ENCODE assay signal across 13 mouse cellular contexts in genomic region chr4:33988466-33989089, GRCm38 (mm10).
"Had no signal": no experiment of that assay in that cellular context is flagged by ENCODE, and none has a peak within 500 bp of the region (broad histone marks: within the 10 kb centered on the region; RNA-seq: fewer than 3 reads in every experiment).

No protein-coding gene starts in this region.

- H3K4me2 ChIP-seq: liver, embryonic 11.5 days; liver, embryonic 15.5 days; neural tube, embryonic 12.5 days had no signal

- H3K9ac ChIP-seq: liver, embryonic 15.5 days; neural tube, embryonic 12.5 days had no signal

- H3K9me3 ChIP-seq: limb, embryonic 10.5 days; liver, embryonic 15.5 days; neural tube, embryonic 12.5 days had no signal

- ATAC-seq: lung, postnatal 0 days had no signal

- H3K4me1 ChIP-seq: liver, embryonic 15.5 days; neural tube, embryonic 12.5 days had no signal

- H3K4me3 ChIP-seq: limb, embryonic 10.5 days; liver, embryonic 15.5 days; myocyte; neural tube, embryonic 12.5 days had no signal

- H3K27ac ChIP-seq: limb, embryonic 10.5 days; liver, embryonic 15.5 days; neural tube, embryonic 12.5 days had no signal

- H3K27me3 ChIP-seq: liver, embryonic 15.5 days; neural tube, embryonic 12.5 days had no signal

- H3K36me3 ChIP-seq: limb, embryonic 10.5 days; liver, embryonic 15.5 days; neural tube, embryonic 12.5 days had no signal

- DNase-seq: kidney, adult 18-20 months; kidney, postnatal 10 days; lung, adult 2 months; lung, postnatal 36 days; midbrain, embryonic 14.5 days; right cerebral cortex, postnatal 14 days; thymus, adult 18-20 months had no signal
